Mouse (Mus musculus): ENCODE measurements at regions not wholly inside any gene's neighbourhood (a gene's known extent, or its start where the extent isn't known, plus 50 kb on each side); places are given as distances from the start of the nearest gene placed in this dataset.

- Histone ChIP-seq H3K4me1 (ENCODE audit: insufficient read depth) (no peaks in the 10 kb centered on the region), H3K9me3 (ENCODE audit: low read length) (no peaks in the 10 kb centered on the region), H3K36me3 (replicated peaks; ENCODE audit: insufficient read depth, low read length) (no peaks in the 10 kb centered on the region), H3K4me3 (ENCODE audit: low read depth, low read length) (no peak overlapping the region), H3K4me2 (ENCODE audit: low read depth, low read length) (no peak overlapping the region), H3K27ac (ENCODE audit: low read depth) (no peak overlapping the region), H3K9ac (replicated peaks) (no peak overlapping the region), H3K27me3 (ENCODE audit: insufficient read depth, low read length) (no peaks in the 10 kb centered on the region)
- DNase-seq, result no peak
- no peak for TF ChIP-seq CTCF (IDR thresholded peaks at IDR 0.05; ENCODE audit: low read depth)
- no peak for TF ChIP-seq EP300 (IDR thresholded peaks at IDR 0.05; ENCODE audit: low read depth)
- WGBS (ENCODE audit: insufficient replicate concordance), result 89% methylated on average over 3 of the region's 3 CpGs
- ATAC-seq, result no peak
Observed at GRCm38 (mm10) chr3:143333339-143333738, 451.5 kb upstream of the Pkn2 start.

GRCm38 (mm10) chr3:143328521-143328920, 446.7 kb upstream of the Pkn2 start:
- Histone ChIP-seq H3K27me3 (ENCODE audit: insufficient read depth, low read length) (no peaks in the 10 kb centered on the region), H3K4me2 (ENCODE audit: low read depth, low read length) (no peak overlapping the region), H3K27ac (ENCODE audit: low read depth) (no peak overlapping the region), H3K36me3 (replicated peaks; ENCODE audit: insufficient read depth, low read length) (no peaks in the 10 kb centered on the region), H3K9ac (replicated peaks) (no peak overlapping the region), H3K4me3 (ENCODE audit: low read depth, low read length) (no peak overlapping the region), H3K4me1 (ENCODE audit: insufficient read depth) (no peaks in the 10 kb centered on the region), H3K9me3 (ENCODE audit: low read length) (no peaks in the 10 kb centered on the region)
- TF ChIP-seq CTCF (IDR thresholded peaks at IDR 0.05; ENCODE audit: low read depth) (no peak), EP300 (IDR thresholded peaks at IDR 0.05; ENCODE audit: low read depth) (no peak)
- DNase-seq (no peak), ATAC-seq (no peak)

GRCm38 (mm10) chr3:143327652-143328051, 445.8 kb upstream of the Pkn2 start:
- H3K9ac ChIP-seq (replicated peaks), result no peak overlapping the region
- no peaks in the 10 kb centered on the region for H3K36me3 ChIP-seq (replicated peaks; ENCODE audit: insufficient read depth, low read length)
- no peak overlapping the region for H3K27ac ChIP-seq (ENCODE audit: low read depth)
- ATAC-seq (no peak), DNase-seq (no peak)
- no peaks in the 10 kb centered on the region for H3K4me1 ChIP-seq (ENCODE audit: insufficient read depth)
- no peak overlapping the region for H3K4me3 ChIP-seq (ENCODE audit: low read depth, low read length)
- H3K27me3 ChIP-seq (ENCODE audit: insufficient read depth, low read length), result no peaks in the 10 kb centered on the region
- TF ChIP-seq EP300 (IDR thresholded peaks at IDR 0.05; ENCODE audit: low read depth), result no peak
- no peak for TF ChIP-seq CTCF (IDR thresholded peaks at IDR 0.05; ENCODE audit: low read depth)
- H3K4me2 ChIP-seq (ENCODE audit: low read depth, low read length), result no peak overlapping the region
- H3K9me3 ChIP-seq (ENCODE audit: low read length), result no peaks in the 10 kb centered on the region
- 53% methylated on average over 4 of the region's 4 CpGs for WGBS (ENCODE audit: insufficient replicate concordance)

- H3K4me3 ChIP-seq (ENCODE audit: low read depth, low read length), result no peak overlapping the region
- DNase-seq (no peak), ATAC-seq (no peak)
- 68% methylated on average over 7 of the region's 7 CpGs for WGBS (ENCODE audit: insufficient replicate concordance)
- no peaks in the 10 kb centered on the region for H3K4me1 ChIP-seq (ENCODE audit: insufficient read depth)
- TF ChIP-seq CTCF (IDR thresholded peaks at IDR 0.05; ENCODE audit: low read depth), result no peak
- TF ChIP-seq EP300 (IDR thresholded peaks at IDR 0.05; ENCODE audit: low read depth), result no peak
- no peak overlapping the region for H3K27ac ChIP-seq (ENCODE audit: low read depth)
- H3K27me3 ChIP-seq (ENCODE audit: insufficient read depth, low read length), result no peaks in the 10 kb centered on the region
- H3K36me3 ChIP-seq (replicated peaks; ENCODE audit: insufficient read depth, low read length), result no peaks in the 10 kb centered on the region
- H3K9me3 ChIP-seq (ENCODE audit: low read length), result no peaks in the 10 kb centered on the region
- no peak overlapping the region for H3K4me2 ChIP-seq (ENCODE audit: low read depth, low read length)
- no peak overlapping the region for H3K9ac ChIP-seq (replicated peaks)
Observed at GRCm38 (mm10) chr3:143316457-143316856, 434.7 kb upstream of the Pkn2 start.

GRCm38 (mm10) chr3:143291793-143292192, 410.0 kb upstream of the Pkn2 start:
- Histone ChIP-seq H3K9me3 (ENCODE audit: low read length) (no peaks in the 10 kb centered on the region), H3K27ac (ENCODE audit: low read depth) (no peak overlapping the region), H3K4me1 (ENCODE audit: insufficient read depth) (no peaks in the 10 kb centered on the region), H3K36me3 (replicated peaks; ENCODE audit: insufficient read depth, low read length) (no peaks in the 10 kb centered on the region), H3K9ac (replicated peaks) (no peak overlapping the region), H3K4me2 (ENCODE audit: low read depth, low read length) (no peak overlapping the region), H3K4me3 (ENCODE audit: low read depth, low read length) (no peak overlapping the region), H3K27me3 (ENCODE audit: insufficient read depth, low read length) (no peaks in the 10 kb centered on the region)
- no peak for ATAC-seq
- DNase-seq, result no peak
- WGBS (ENCODE audit: insufficient replicate concordance), result 77% methylated on average over 4 of the region's 4 CpGs
- TF ChIP-seq EP300 (IDR thresholded peaks at IDR 0.05; ENCODE audit: low read depth) (no peak), CTCF (IDR thresholded peaks at IDR 0.05; ENCODE audit: low read depth) (no peak)

GRCm38 (mm10) chr3:143264132-143264531, 382.3 kb upstream of the Pkn2 start:
- WGBS (ENCODE audit: insufficient replicate concordance), result 80% methylated on average over 6 of the region's 6 CpGs
- no peak overlapping the region for H3K27ac ChIP-seq (ENCODE audit: low read depth)
- no peak overlapping the region for H3K4me3 ChIP-seq (ENCODE audit: low read depth, low read length)
- H3K9ac ChIP-seq (replicated peaks), result no peak overlapping the region
- H3K4me2 ChIP-seq (ENCODE audit: low read depth, low read length), result no peak overlapping the region
- H3K27me3 ChIP-seq (ENCODE audit: insufficient read depth, low read length), result no peaks in the 10 kb centered on the region
- no peaks in the 10 kb centered on the region for H3K36me3 ChIP-seq (replicated peaks; ENCODE audit: insufficient read depth, low read length)
- DNase-seq (no peak), ATAC-seq (no peak)
- no peak for TF ChIP-seq EP300 (IDR thresholded peaks at IDR 0.05; ENCODE audit: low read depth)
- no peak for TF ChIP-seq CTCF (IDR thresholded peaks at IDR 0.05; ENCODE audit: low read depth)
- H3K4me1 ChIP-seq (ENCODE audit: insufficient read depth), result no peaks in the 10 kb centered on the region
- H3K9me3 ChIP-seq (ENCODE audit: low read length), result no peaks in the 10 kb centered on the region

- Histone ChIP-seq H3K9ac (replicated peaks) (no peak overlapping the region), H3K36me3 (replicated peaks; ENCODE audit: insufficient read depth, low read length) (no peaks in the 10 kb centered on the region), H3K4me2 (ENCODE audit: low read depth, low read length) (no peak overlapping the region), H3K27ac (ENCODE audit: low read depth) (no peak overlapping the region), H3K4me1 (ENCODE audit: insufficient read depth) (no peaks in the 10 kb centered on the region), H3K9me3 (ENCODE audit: low read length) (no peaks in the 10 kb centered on the region), H3K27me3 (ENCODE audit: insufficient read depth, low read length) (no peaks in the 10 kb centered on the region), H3K4me3 (ENCODE audit: low read depth, low read length) (no peak overlapping the region)
- DNase-seq (no peak), ATAC-seq (no peak)
- WGBS (ENCODE audit: insufficient replicate concordance), result 53% methylated on average over 1 of the region's 1 CpGs
- TF ChIP-seq CTCF (IDR thresholded peaks at IDR 0.05; ENCODE audit: low read depth), result no peak
- TF ChIP-seq EP300 (IDR thresholded peaks at IDR 0.05; ENCODE audit: low read depth), result no peak
Observed at GRCm38 (mm10) chr3:143252643-143253042, 370.8 kb upstream of the Pkn2 start.

Measured in liver, postnatal 0 days (tissue).